Mouse (Mus musculus): ENCODE measurements around the gene Gba2.

The Gba2 gene

GRCm38 (mm10) chr4:43580721-43581120, 2.0 kb upstream of the Gba2 start:
- DNase-seq = no peak

- DNase-seq = no peak
Measured at GRCm38 (mm10) chr4:43579731-43580130, 1.1 kb upstream of the Gba2 start.

DNA sequence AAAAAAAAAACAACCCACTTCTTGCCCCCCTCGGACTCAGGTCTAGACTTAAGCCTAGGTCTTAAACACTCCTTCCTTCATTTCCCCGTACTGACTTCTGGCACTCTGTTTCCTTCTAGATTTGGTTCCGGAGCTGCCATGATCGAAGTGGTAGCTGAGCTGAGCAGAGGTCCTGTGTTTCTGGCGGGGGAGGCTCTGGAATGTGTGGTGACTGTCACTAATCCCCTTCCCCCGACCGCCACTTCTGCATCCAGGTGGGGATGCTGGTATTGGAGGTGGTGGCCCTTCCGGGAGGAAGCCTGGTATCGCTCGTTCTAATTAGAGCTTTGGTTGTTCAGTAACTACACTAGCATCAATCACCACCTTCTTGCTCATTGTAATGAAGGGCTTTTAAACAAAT, 583 bp upstream of the Gba2 start:
- no peak for DNase-seq

GRCm38 (mm10) chr4:43577237-43577881, 1.3 kb downstream of the Gba2 start:
- no peak for DNase-seq

DNA sequence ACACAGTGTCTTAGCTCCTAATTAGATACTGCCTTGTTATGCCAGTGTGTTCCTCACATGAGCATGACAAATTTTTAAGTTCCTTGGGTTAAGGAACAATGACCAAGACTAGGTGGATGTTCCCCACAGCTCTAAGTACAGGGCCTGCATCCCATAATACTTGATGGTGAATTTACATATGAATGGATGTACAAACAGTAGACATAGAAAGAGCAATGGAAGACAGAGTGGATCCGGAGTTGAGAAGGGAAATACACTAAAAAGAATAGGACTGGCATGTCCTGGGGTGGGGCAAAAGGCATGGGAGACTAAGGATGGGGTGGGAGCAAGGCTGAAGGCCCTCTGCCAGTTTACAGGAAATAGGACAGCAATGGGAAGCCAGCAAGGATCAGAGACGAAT, 3.3 kb downstream of the Gba2 start:
- no peak for DNase-seq

DNA sequence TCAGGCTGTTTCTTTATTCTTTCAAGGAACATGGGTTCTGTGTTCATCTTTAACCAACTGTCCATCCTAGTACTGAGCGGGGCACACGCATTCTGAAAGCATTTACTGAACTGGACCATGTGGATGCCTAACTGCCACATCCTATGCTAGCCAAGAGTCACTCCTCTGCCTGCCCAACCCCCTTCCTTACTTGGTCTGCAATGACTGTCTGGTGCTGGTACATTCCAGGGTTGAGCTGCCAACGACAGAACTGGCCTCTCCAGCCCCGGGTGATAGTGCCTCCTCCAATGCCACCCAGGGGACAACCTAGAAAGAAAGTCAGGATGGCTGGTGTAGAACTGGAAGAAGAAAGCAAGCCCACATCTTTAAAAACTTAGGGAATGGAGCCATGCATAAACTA, 5.1 kb downstream of the Gba2 start:
- no peak for DNase-seq

- no peak for DNase-seq
Measured at GRCm38 (mm10) chr4:43571395-43572045, 7.2 kb downstream of the Gba2 start.

DNA sequence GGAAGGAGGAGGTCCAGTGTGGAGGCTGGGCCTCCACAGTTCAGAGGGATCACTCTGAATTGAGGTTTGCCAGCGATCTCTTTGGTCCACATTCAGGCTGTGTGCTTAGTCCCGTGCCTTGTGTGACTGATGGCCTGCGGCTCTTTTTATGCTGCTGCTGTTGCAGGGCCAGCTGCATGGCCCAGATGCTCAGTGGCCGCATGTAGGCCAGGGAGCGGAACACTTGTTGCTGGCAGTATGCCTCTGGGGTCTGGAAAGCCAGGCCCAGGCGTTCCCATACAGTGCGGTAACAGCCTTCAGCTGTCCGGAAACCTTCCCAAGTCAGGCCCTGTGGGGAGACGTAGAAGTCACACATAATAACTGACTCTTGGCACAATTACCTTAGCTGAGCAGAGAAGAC, 11.5 kb downstream of the Gba2 start:
- DNase-seq = no peak

GRCm38 (mm10) chr4:43564231-43564630, 14.4 kb downstream of the Gba2 start:
- DNase-seq = peak; percentile 32

- no peak for DNase-seq
Measured at GRCm38 (mm10) chr4:43563601-43563875, 15.1 kb downstream of the Gba2 start.

DNA sequence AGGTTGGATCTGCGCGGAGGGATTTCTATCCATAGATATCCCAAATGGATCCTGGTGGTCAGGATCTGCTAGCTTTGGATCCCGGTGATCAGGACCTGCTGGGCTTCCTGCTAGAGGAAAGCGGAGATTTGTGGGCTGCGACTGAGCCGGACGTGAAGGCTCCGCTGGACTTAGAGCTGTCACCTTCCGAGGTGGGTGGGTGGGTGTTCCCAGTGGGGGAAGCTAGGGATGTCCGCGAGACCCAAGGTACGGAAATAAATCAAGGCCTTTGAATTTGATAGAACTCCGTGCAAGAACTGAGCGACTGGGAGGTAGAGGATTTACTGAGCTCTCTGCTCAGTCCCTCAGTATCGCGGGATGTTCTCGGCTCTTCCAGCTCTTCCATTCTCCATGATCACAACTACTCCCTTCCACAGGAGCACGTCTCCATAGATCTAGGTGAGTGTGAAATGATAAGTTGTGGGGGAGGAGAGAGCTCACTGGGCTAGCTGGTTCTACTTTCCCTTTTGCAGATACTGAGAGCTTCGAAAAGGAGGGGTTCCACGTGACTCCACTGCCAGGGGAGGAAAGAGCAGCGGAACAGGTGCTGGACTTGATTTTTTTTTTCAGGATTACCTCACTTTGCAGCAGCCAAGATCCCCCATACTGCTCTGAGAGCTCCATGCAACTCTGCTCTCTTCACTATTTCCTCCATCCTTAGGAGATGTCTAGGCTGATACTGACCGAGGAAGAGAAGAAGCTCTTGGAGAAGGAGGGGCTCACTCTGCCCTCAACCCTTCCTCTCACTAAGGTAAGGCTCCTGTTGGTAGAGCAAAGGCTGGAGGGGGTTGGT, 15.7 kb downstream of the Gba2 start:
- no peak for DNase-seq

DNA sequence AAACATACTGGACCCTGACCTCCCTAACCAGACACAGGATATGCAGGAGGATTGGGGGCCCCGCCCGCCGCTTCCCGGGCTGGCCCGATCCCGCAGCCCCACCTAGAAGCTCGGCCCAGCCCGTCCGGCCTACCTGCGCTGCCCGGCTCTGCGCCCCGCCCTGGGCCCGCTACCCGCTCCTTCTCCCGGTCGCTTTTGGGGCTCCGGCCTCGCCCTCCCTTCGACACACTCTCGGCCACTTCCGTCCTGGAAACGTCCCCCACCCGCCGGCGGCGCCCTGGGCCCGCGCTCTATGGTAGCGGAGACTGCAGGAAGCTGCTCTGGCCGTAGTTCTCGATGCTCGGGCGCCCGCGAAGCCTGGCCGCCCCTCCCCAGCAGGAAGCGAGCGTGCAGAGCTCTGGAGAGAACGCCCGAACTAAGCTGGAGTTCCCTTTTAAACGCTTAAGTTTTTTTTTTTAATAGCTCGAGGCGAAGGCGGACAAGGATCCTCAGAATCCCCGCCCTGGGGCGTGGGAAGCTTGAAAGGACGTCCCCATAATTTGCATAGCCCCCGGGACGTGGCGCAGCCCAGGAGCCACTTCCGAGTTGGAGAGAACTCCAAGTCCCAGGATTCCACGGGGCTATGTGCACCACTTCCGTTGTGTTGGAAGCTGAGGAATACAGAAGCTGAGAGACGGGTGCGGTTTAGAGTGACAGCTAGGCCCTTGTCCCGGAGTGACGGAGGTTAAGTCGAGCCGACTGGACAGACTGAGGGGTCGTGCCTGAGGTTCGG, 16.5 kb downstream of the Gba2 start, which contains the start of the genes Creb3 and Tln1:
Creb3 (plus strand) TSS at position 336 of the 772 bp plus-strand sequence.
Tln1 (minus strand) TSS at position 695 of the 772 bp plus-strand sequence.
- peak; percentile 96 for DNase-seq

DNA sequence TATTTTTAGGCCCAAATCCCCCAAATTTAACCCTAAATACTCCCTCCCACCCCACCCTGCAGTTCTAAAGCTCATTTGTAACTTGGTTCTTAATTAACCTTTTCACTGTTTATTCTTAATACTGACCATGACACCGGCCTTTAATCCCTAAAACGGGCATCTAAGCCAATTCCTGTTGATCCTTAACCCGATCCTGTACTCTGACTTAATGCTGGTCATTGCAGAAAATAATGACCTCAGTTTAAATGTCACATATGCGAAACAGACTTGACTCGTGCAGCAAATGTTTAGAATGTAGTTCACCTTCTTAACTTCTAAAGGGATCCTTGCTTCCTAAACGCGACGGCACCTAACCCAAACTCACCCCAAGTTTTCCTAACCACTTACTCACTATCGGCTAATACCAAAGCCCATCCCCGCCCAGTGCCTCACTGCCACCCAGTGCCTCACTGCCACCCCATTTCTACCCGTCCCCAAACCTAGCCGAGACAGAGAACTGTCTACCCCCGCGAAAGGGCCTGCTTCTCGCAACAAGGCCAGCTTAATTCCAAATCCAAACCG, 17.2 kb downstream of the Gba2 start:
- no peak for DNase-seq

GRCm38 (mm10) chr4:43560976-43561375, 17.7 kb downstream of the Gba2 start:
- no peak for DNase-seq

DNA sequence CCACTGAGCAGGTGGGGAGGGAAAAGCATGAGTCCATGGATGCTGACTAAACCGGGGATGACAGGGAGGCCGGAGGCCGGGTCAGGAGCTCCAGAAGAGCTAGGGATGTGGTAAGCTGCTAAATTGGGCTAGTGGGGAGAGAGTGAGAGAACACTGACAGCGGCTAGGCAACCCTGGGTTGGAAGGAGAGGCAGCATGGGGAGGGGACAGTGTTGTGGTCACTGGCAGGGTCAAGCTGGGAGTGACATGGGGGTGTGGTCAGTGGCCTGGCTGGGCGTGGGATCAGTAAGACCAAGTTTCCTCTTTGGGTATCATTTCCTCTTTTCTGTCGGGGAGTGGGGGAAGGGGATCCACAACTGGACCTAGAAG, 18.4 kb downstream of the Gba2 start:
- peak; percentile 86 for DNase-seq

- no peak for DNase-seq
Measured at GRCm38 (mm10) chr4:43559519-43560242, 19.0 kb downstream of the Gba2 start.

DNA sequence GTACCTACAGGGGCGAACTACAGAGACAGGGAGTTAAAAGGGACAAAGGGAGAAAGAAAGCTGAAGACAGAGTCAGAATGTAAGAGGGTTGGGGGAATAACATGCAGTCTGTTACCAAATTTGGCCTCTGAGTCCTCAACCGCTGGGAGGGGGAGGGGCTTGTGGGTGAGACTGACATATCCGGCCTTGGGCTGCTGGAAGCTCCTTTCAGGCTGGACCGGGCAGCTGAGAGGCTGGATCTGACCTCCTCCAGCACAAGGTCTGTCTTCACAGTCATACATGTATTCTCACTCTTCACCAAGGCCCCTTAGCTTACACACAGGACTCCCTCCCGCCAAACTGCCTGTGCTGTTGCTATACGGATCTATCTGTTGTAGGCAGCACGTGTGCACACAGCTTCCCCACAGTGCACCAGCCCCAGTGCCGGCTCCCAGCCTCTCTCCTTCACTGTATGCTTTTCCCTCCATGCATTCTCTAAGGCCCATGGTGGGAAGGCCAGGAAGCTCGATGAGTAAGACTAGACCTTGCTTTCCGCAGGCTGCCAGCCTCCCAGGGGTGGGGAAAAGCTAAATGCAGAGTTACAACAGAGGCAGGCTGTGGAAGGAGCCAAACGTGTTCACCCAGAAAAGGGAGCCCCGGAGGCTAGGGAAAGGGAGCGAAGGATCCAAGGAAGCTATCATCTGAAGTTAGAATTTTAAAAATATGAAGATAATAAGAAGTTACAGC, 19.9 kb downstream of the Gba2 start:
- peak; percentile 93 for DNase-seq

- peak; percentile 79 for DNase-seq
Measured at GRCm38 (mm10) chr4:43558028-43558630, 20.5 kb downstream of the Gba2 start.

GRCm38 (mm10) chr4:43555926-43556325, 22.7 kb downstream of the Gba2 start:
- DNase-seq = no peak

DNA sequence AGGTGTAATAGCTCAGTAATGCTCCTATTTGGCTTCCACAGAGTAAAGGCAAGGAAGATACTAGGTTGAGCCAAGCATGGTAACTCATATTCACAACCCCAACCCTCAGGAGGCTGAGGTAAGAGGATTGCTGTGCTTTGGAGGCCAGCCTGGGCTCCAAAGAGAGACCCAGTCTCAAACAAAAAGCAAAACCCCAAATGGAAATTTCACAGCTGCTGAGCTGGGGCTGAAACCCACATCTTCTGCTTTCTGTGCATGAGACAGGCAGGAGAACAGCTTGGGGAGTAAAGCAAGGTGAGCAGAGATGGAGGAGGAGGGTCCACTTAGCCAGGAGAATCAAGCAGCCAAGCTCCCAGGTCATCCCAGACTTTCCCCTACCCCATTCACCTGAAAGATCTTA, 24.8 kb downstream of the Gba2 start:
- DNase-seq = no peak

DNA sequence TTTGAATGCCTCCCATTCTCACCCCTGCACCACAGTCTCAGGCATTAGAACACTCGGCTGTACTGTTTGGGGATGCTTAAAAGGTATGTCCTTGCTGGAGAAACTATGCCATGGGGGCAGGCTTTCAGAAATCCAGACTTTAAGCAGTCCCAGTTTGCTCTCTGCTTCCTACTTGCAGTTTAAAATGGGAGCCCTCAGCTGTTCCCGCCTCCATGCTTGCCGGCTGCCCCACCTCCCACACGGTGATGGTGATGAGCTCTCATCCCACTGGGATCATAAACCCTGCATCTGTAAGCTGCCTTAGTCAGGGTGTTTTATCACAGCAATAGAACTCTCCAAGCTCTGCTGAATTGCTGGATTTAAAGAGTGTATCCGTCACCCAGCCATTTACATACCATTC, 26.2 kb downstream of the Gba2 start:
- no peak for DNase-seq
